Mouse (Mus musculus): ENCODE data around the gene Rrn3. TPM values are rescaled to one million over a fixed set of nuclear protein-coding genes. Genes with fewer than 3 reads are reported as not detected.
"Not testable (repeated sequence)": the region's sequence is repeated elsewhere in the genome, so short reads cannot be mapped to it uniquely, and the experiment has no call there.

The Rrn3 gene
- 63.8 and 66.1 TPM in 2 replicates for polyA plus RNA-seq (2014; fragmentation: Nextera tagmentation; extraction: Ambion mirVana)

DNA sequence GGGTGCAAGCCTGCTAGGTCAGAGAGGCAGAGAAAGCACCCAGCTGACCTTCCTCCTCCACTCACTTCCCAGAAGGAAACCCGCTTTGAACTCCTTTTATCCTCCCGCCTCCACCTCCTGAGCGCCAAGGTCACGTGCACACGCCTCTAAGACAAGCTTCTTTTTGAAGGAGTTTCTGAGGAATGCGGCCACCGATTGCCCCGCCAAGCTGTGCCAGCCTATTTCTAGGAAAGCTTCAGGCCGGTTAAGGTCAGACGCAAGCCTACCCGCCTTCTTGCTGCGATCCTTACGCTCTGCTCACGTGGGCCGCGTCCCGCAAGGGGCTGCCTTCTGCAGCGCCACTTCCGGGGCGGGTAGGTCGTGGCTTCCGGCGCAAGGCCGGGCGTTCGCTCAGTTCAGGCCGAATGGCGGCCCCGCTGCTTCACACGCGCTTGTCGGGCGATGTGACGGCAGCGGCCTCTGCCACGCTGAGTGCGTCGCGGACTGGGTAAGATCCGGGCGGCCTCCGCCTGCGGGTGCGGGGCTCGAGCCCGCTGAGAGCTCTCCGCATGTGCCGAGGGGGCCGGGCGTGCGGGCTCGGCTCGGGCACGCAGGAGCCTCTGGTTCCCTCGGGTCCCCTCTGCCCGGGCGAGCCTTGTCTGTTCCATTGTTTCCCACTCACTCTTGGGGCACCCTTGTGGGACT lies at the start of gene Rrn3:
TSS of gene Rrn3 (plus strand) at position 356 of the 684 bp plus-strand sequence.
- peak within 1 kb of the TSS; percentile 87 for H3K4me2 ChIP-seq
- H3K4me3 ChIP-seq (ENCODE audit: low read depth, low read length) = peak within 1 kb of the TSS; percentile 86
- peak within 1 kb of the TSS; percentile 88 for H3K9ac ChIP-seq
- peak within 1 kb of the TSS; percentile 73 for H3K27ac ChIP-seq (ENCODE audit: low read depth)
- no peaks in the 10 kb centered on the region for H3K27me3 ChIP-seq (ENCODE audit: insufficient read depth, low read length)
- no peak for TF ChIP-seq CTCF (IDR thresholded peaks at IDR 0.05; ENCODE audit: low read depth)
- ATAC-seq (ENCODE audit: insufficient read depth) = peak; percentile 99
- peaks cover 24% of the 10 kb centered on the region for H3K36me3 ChIP-seq (ENCODE audit: insufficient read depth)
- H3K9me3 ChIP-seq (ENCODE audit: low read depth, low read length) = peaks cover 10% of the 10 kb centered on the region; the same call in 1 of the 2 replicates
- DNase-seq = peak; percentile 94
- whole genome bisulfite sequencing = under 1% methylated on average over 57 of the region's 57 CpGs
- 0 out of 2 replicates have a peak, but pooled peaks cover 5% of the 10 kb centered on the region for H3K4me1 ChIP-seq (ENCODE audit: insufficient read depth)

DNA sequence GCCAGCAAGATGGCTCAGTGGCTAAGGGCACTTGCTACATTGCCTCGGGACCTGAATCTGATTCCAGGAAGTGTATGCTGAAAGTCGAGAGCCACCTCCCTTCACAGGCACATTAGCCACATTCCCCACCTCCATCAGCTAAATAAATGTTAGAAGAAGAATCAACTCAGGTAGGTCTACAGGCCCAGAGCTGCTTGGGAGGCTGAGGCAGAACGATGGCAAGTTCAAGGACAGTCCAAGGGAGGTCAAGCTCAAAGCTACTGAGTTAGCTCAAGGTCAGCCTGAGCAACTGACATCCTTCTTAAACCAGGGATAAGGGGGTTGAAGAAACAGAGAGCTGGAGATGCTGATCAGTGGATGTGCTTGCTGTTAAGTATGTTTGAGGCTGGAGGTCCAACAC lies 47.7 kb upstream of the Rrn3 start:
- TF ChIP-seq CTCF (IDR thresholded peaks at IDR 0.05; ENCODE audit: low read depth) = no peak
- Histone ChIP-seq H3K27ac (ENCODE audit: low read depth) (no peak overlapping the region), H3K4me1 (ENCODE audit: insufficient read depth) (no peaks in the 10 kb centered on the region), H3K4me2 (no peak overlapping the region), H3K36me3 (ENCODE audit: insufficient read depth) (no peaks in the 10 kb centered on the region), H3K4me3 (ENCODE audit: low read depth, low read length) (no peak overlapping the region), H3K9ac (no peak overlapping the region), H3K27me3 (ENCODE audit: insufficient read depth, low read length) (no peaks in the 10 kb centered on the region), H3K9me3 (ENCODE audit: low read depth, low read length) (no peaks in the 10 kb centered on the region)
- 73% methylated on average over 3 of the region's 3 CpGs for WGBS
- DNase-seq = no peak
- no peak for ATAC-seq (ENCODE audit: insufficient read depth)

GRCm38 (mm10) chr16:13733518-13734137 lies 46.9 kb upstream of the Rrn3 start:
- Histone ChIP-seq H3K9ac (no peak overlapping the region), H3K27me3 (ENCODE audit: insufficient read depth, low read length) (no peaks in the 10 kb centered on the region), H3K4me2 (no peak overlapping the region), H3K36me3 (ENCODE audit: insufficient read depth) (no peaks in the 10 kb centered on the region), H3K27ac (ENCODE audit: low read depth) (no peak overlapping the region), H3K9me3 (ENCODE audit: low read depth, low read length) (no peaks in the 10 kb centered on the region), H3K4me1 (ENCODE audit: insufficient read depth) (no peaks in the 10 kb centered on the region), H3K4me3 (ENCODE audit: low read depth, low read length) (no peak overlapping the region)
- DNase-seq (peak; percentile 89), ATAC-seq (ENCODE audit: insufficient read depth) (no peak)
- 14% methylated on average over 9 of the region's 9 CpGs for WGBS
- TF ChIP-seq CTCF (IDR thresholded peaks at IDR 0.05; ENCODE audit: low read depth) = peak; percentile 91

- DNase-seq (no peak), ATAC-seq (ENCODE audit: insufficient read depth) (no peak)
- Histone ChIP-seq H3K27ac (ENCODE audit: low read depth) (no peak overlapping the region), H3K4me3 (ENCODE audit: low read depth, low read length) (no peak overlapping the region), H3K4me1 (ENCODE audit: insufficient read depth) (no peaks in the 10 kb centered on the region), H3K4me2 (no peak overlapping the region), H3K27me3 (ENCODE audit: insufficient read depth, low read length) (no peaks in the 10 kb centered on the region), H3K36me3 (ENCODE audit: insufficient read depth) (no peaks in the 10 kb centered on the region), H3K9ac (no peak overlapping the region), H3K9me3 (ENCODE audit: low read depth, low read length) (no peaks in the 10 kb centered on the region)
- WGBS = 64% methylated on average over 8 of the region's 8 CpGs
- no peak for TF ChIP-seq CTCF (IDR thresholded peaks at IDR 0.05; ENCODE audit: low read depth)
Measured at GRCm38 (mm10) chr16:13735977-13736376, 44.5 kb upstream of the Rrn3 start.

DNA sequence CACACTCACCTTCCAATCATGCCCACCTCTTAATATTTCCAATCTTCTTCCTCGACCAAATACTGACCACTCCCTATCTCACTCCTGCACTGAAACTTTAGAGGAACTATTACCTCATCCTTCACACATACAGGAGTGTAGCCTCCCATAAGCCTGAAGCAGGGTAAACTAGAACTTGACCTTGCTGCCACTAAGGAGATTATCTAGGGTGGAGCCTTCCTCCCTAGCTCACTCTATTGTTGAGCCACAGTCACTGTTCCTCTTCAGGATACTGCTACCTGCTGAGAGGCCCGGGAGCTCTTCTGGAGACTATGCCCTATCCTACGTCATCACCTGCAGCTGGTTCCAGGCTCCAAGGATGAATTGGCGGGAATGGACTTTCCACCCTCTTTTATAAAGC lies 41.5 kb upstream of the Rrn3 start:
- 63% methylated on average over 4 of the region's 4 CpGs for WGBS

DNA sequence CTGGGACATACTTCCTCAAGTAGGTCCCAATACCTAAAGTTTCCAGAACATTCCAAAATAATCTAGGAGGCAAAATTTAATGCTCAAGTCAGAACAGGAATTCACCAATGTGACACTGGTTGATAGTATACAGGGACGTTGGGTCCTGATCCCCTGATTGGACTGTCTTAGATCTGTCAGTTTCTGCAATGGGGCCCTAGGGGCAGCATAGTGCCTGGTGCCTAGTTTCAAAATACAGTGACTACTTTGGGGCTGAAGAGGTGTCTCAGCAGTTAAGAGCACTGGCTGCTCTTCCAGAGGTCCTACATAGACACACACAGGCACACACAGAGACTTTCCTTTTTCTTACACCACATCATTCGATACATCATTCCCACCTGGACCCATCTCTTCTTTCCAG lies 39.7 kb upstream of the Rrn3 start:
- no peaks in the 10 kb centered on the region for H3K9me3 ChIP-seq (ENCODE audit: low read depth, low read length)
- no peak for ATAC-seq (ENCODE audit: insufficient read depth)
- H3K36me3 ChIP-seq (ENCODE audit: insufficient read depth) = no peaks in the 10 kb centered on the region
- H3K27ac ChIP-seq (ENCODE audit: low read depth) = no peak overlapping the region
- H3K4me3 ChIP-seq (ENCODE audit: low read depth, low read length) = no peak overlapping the region
- H3K4me1 ChIP-seq (ENCODE audit: insufficient read depth) = no peaks in the 10 kb centered on the region
- WGBS = 59% methylated on average over 2 of the region's 2 CpGs
- H3K27me3 ChIP-seq (ENCODE audit: insufficient read depth, low read length) = no peaks in the 10 kb centered on the region
- TF ChIP-seq CTCF (IDR thresholded peaks at IDR 0.05; ENCODE audit: low read depth) = no peak
- H3K4me2 ChIP-seq = no peak overlapping the region
- H3K9ac ChIP-seq = no peak overlapping the region
- DNase-seq = no peak

More for the DNA sequence above, 41.5 kb upstream of the Rrn3 start:
- H3K4me1 ChIP-seq (ENCODE audit: insufficient read depth); H3K27ac ChIP-seq (ENCODE audit: low read depth); H3K4me3 ChIP-seq (ENCODE audit: low read depth, low read length); ATAC-seq (ENCODE audit: insufficient read depth); H3K27me3 ChIP-seq (ENCODE audit: insufficient read depth, low read length); DNase-seq; H3K36me3 ChIP-seq (ENCODE audit: insufficient read depth); H3K4me2 ChIP-seq; H3K9ac ChIP-seq; H3K9me3 ChIP-seq (ENCODE audit: low read depth, low read length): not testable (repeated sequence)

DNA sequence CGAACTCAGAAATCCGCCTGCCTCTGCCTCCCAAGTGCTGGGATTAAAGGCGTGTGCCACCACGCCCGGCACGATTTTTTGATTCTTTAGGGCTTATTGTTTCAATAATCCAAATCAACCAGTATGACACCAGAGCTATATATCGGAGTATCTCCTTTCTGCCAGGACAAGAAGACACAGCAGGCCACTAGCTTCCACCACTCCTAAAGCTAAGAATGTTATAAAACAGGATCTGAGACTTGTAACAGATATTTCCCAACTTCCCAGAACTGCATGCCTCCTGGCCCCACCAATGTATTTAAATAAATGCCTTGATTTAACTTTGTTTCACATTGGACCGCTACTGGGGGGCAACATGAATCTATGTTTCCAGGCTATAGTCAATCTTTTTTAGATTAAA lies 32.8 kb upstream of the Rrn3 start:
- Histone ChIP-seq H3K9ac (no peak overlapping the region), H3K4me1 (ENCODE audit: insufficient read depth) (no peaks in the 10 kb centered on the region), H3K9me3 (ENCODE audit: low read depth, low read length) (no peaks in the 10 kb centered on the region), H3K27ac (ENCODE audit: low read depth) (no peak overlapping the region), H3K4me3 (ENCODE audit: low read depth, low read length) (no peak overlapping the region), H3K4me2 (no peak overlapping the region), H3K27me3 (ENCODE audit: insufficient read depth, low read length) (no peaks in the 10 kb centered on the region), H3K36me3 (ENCODE audit: insufficient read depth) (no peaks in the 10 kb centered on the region)
- ATAC-seq (ENCODE audit: insufficient read depth) = no peak
- no peak for DNase-seq
- 88% methylated on average over 8 of the region's 8 CpGs for WGBS
- TF ChIP-seq CTCF (IDR thresholded peaks at IDR 0.05; ENCODE audit: low read depth) = no peak
